Comparison of ENCODE assay signal across 8 mouse cellular contexts in the genomic region with DNA sequence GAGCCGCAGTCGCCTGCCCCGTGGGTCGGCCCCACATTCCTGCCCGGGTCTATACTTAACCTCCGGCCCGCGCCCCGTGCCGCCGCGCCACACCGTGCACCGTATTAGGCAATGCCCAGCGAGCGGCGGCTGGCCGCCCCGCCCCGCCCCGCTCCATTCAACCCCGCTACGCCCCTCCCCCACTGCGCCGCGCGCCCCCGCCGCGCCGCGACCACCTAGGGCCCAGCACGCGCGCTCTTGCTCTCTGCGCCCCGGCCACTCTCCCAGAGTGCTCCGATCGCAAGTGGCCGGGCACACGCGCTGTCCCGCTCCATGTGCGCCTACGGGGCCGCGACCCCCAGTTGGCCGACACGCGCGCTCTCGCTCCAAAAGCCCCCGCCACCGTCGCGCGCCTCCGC. TPM values are rescaled to one million over a fixed set of nuclear protein-coding genes. Genes with fewer than 3 reads are reported as not detected.
A peak's percentile ranks its signal among the peaks of the same experiment; 100 is the strongest.
DNase-seq lines count a peak whose midpoint lies in the region; ATAC-seq and TF ChIP-seq lines count a peak whose summit lies in the region.

No protein-coding gene starts in this region.

- H3K4me1 ChIP-seq in embryonic facial prominence, embryonic 12.5 days: peaks cover 4% of the 10 kb centered on the region; the same call in 1 of the 2 replicates
- no peaks in the 10 kb centered on the region; the same call in 1 of the 2 replicates for H3K4me1 ChIP-seq in kidney, adult 2 months (ENCODE audit: control insufficient read depth, insufficient read depth, low read length)
- peaks cover 10% of the 10 kb centered on the region; the same call in 1 of the 2 replicates for H3K4me1 ChIP-seq in lung, embryonic 15.5 days
- 0 out of 2 replicates have a peak, but pooled peaks cover 2% of the 10 kb centered on the region for H3K4me1 ChIP-seq in olfactory bulb, adult 2 months (ENCODE audit: control insufficient read depth, insufficient read depth, low read length)

- no peaks in the 10 kb centered on the region for H3K27me3 ChIP-seq in embryonic facial prominence, embryonic 12.5 days
- no peaks in the 10 kb centered on the region for H3K27me3 ChIP-seq in kidney, adult 2 months (replicated peaks; ENCODE audit: control insufficient read depth, insufficient read depth, low read length)
- H3K27me3 ChIP-seq in lung, embryonic 15.5 days: no peaks in the 10 kb centered on the region

- ATAC-seq in embryonic facial prominence, embryonic 12.5 days (ENCODE audit: insufficient number of reproducible peaks, insufficient read depth, low FRiP score, low TSS enrichment): peak; percentile 95
- peak; percentile 92 for ATAC-seq in lung, embryonic 15.5 days (ENCODE audit: borderline replicate concordance, extremely low read depth, low FRiP score, low TSS enrichment)

- peak overlapping the region; percentile 72 for H3K4me3 ChIP-seq in embryonic facial prominence, embryonic 12.5 days
- H3K4me3 ChIP-seq in kidney, adult 2 months (ENCODE audit: insufficient read depth, low read depth, low read length): peak overlapping the region; percentile 90
- H3K4me3 ChIP-seq in lung, embryonic 15.5 days: peak overlapping the region; percentile 83
- H3K4me3 ChIP-seq in olfactory bulb, adult 2 months (ENCODE audit: insufficient read depth, low read depth, low read length): peak overlapping the region; percentile 99

- H3K4me2 ChIP-seq in embryonic facial prominence, embryonic 12.5 days (replicated peaks): peak overlapping the region; percentile 80
- peak overlapping the region; percentile 80 for H3K4me2 ChIP-seq in lung, embryonic 15.5 days

- H3K9ac ChIP-seq in embryonic facial prominence, embryonic 12.5 days: peak overlapping the region; percentile 68
- H3K9ac ChIP-seq in lung, embryonic 15.5 days: peak overlapping the region; percentile 67

- no peaks in the 10 kb centered on the region for H3K9me3 ChIP-seq in embryonic facial prominence, embryonic 12.5 days
- no peaks in the 10 kb centered on the region for H3K9me3 ChIP-seq in lung, embryonic 15.5 days

- peak; percentile 77 for DNase-seq in 3134 (ENCODE audit: extremely low read depth, insufficient read length, low spot score)
- DNase-seq in adipocyte (ENCODE audit: low spot score): peak; percentile 22
- DNase-seq in heart, adult 9 months (ENCODE audit: low spot score in 2 of 2): peak; percentile 50 to 53
- DNase-seq in kidney, adult 2 months: peak; percentile 73
- peak; percentile 58 for DNase-seq in urinary bladder, postnatal 25 days (ENCODE audit: low spot score)

- WGBS in embryonic facial prominence, embryonic 12.5 days: 1% methylated on average over 54 of the region's 58 CpGs
- whole genome bisulfite sequencing in kidney, adult 2 months: 2% methylated on average over 51 of the region's 58 CpGs
- 1% methylated on average over 58 of the region's 58 CpGs for WGBS in lung, embryonic 15.5 days
- 1% methylated on average over 57 of the region's 58 CpGs for WGBS in olfactory bulb, adult 2 months

- no peak for TF ChIP-seq POLR2A in kidney, adult 2 months (IDR thresholded peaks at IDR 0.05; ENCODE audit: low read depth, low read length)
- no peak; the same call in 1 of the 2 replicates for TF ChIP-seq POLR2A in olfactory bulb, adult 2 months (IDR thresholded peaks at IDR 0.05; ENCODE audit: insufficient read depth, low read depth, low read length)

- no peaks in the 10 kb centered on the region for H3K36me3 ChIP-seq in embryonic facial prominence, embryonic 12.5 days
- no peaks in the 10 kb centered on the region for H3K36me3 ChIP-seq in kidney, adult 2 months (ENCODE audit: control insufficient read depth, insufficient read depth, low read length)
- H3K36me3 ChIP-seq in lung, embryonic 15.5 days: no peaks in the 10 kb centered on the region

- peak overlapping the region; percentile 81 for H3K27ac ChIP-seq in embryonic facial prominence, embryonic 12.5 days
- H3K27ac ChIP-seq in kidney, adult 2 months (ENCODE audit: insufficient read depth, low read depth, low read length): no peak overlapping the region
- H3K27ac ChIP-seq in lung, embryonic 15.5 days: peak overlapping the region; percentile 93
- peak overlapping the region; percentile 89 for H3K27ac ChIP-seq in olfactory bulb, adult 2 months (ENCODE audit: insufficient read depth, low read depth, low read length)

- no peak for TF ChIP-seq CTCF in kidney, adult 2 months (conservative IDR thresholded peaks at IDR 0.05; ENCODE audit: insufficient read depth, insufficient read length, low read depth, low read length)
- TF ChIP-seq CTCF in olfactory bulb, adult 2 months (IDR thresholded peaks at IDR 0.05; ENCODE audit: insufficient read depth, low read depth, low read length): no peak

RNA-seq across cellular contexts. Expression of gene Hacd1, which starts 0.8 kb away (rescaled TPM):
- 48.4 and 50.3 TPM in 2 replicates for polyA plus RNA-seq in embryonic facial prominence, embryonic 12.5 days (2016; fragmentation: Nextera tagmentation; extraction: Ambion mirVana)
- polyA plus RNA-seq in kidney, adult 2 months (2012; rRNA removed): 20.4 and 22.4 TPM in 2 replicates
- polyA plus RNA-seq in lung, embryonic 15.5 days (2015; fragmentation: Nextera tagmentation; extraction: Ambion mirVana): 87.7 and 94.3 TPM in 2 replicates
- not detected in 2 replicates for polyA plus RNA-seq in olfactory bulb, adult 2 months (2012; ENCODE audit: insufficient read depth, insufficient read length, low replicate concordance, missing spikeins)

RNA-seq across cellular contexts. Expression of gene Stam, which starts 18.7 kb away (rescaled TPM):
- 77.4 and 78.7 TPM in 2 replicates for polyA plus RNA-seq in embryonic facial prominence, embryonic 12.5 days (2016; fragmentation: Nextera tagmentation; extraction: Ambion mirVana)
- polyA plus RNA-seq in kidney, adult 2 months (2012; rRNA removed): 14.0 and 14.2 TPM in 2 replicates
- 73.1 and 75.5 TPM in 2 replicates for polyA plus RNA-seq in lung, embryonic 15.5 days (2015; fragmentation: Nextera tagmentation; extraction: Ambion mirVana)
- polyA plus RNA-seq in olfactory bulb, adult 2 months (2012; ENCODE audit: insufficient read depth, insufficient read length, low replicate concordance, missing spikeins): not detected in 2 replicates

Comparison
In these comparisons a context has a peak if more than half of its experiments do, and no peak if none do; other contexts are left out.
1. DNase-seq: peak in every context shown above with its lines; median percentile 77 in 3134; 73 in kidney, adult 2 months; 58 in urinary bladder, postnatal 25 days; 52 in heart, adult 9 months; 22 in adipocyte.
2. RNA of gene Hacd1, which starts 0.8 kb away (polyA plus RNA-seq): 87.7 to 94.3 TPM in lung, embryonic 15.5 days, 48.4 to 50.3 TPM in embryonic facial prominence, embryonic 12.5 days and 20.4 to 22.4 TPM in kidney, adult 2 months; not detected in olfactory bulb, adult 2 months; every median in the first group is over 10 times any median in the second.
3. Peak in every context shown above with its lines, with median percentiles within 50 percentile points of each other: H3K4me3 ChIP-seq.